Mouse (Mus musculus) bone marrow macrophage, adult 2 months (primary cell): ENCODE measurements around the gene Olfr318.

Experiments
- CTCF ChIP-seq: IDR thresholded peaks from 2 replicates; pipeline ENCODE4 v1.5.1; 2012; ENCODE audit warnings: low read depth, mild to moderate bottlenecking, low read length, moderate library complexity
- POLR2A ChIP-seq: IDR thresholded peaks from 2 replicates; pipeline ENCODE4 v1.6.1; 2012; ENCODE audit warnings: mild to moderate bottlenecking, low read depth, low read length, borderline replicate concordance

DNA sequence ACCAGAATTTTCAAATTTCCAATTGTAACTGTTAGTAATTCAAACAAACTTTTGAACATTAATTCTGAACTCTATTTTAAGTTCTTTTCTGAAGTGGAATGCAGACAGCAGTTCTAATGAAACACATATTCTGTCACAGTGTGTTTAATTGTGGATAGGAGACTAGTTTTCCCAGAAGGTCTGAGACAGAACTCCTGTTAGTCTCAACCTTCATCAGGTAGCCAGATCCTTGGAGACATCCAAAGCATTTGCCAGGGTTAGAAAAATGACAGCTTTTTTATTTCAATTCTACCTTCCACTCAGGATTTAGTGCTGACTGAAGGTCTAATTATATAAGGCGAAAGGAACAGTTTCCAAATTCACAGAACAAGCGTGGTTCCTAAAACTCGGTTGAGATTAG, 25.0 kb downstream of the Olfr318 start, which contains the start of gene Olfr319:
- TF ChIP-seq CTCF (no peak), POLR2A (no peak)
